Mouse (Mus musculus) forebrain, embryonic 11.5 days (tissue): ENCODE data around the gene Trpc4. TPM values are rescaled to one million over a fixed set of nuclear protein-coding genes. Genes with fewer than 3 reads are reported as not detected.

ENCODE experiments used
- ATAC-seq: fragments of 200-750 bp; cut with Nextera tagmentation; replicated peaks from 2 replicates; pipeline ENCODE4 v1.8.0; 2017; ENCODE audit warnings: moderate TSS enrichment; ENCODE audit not compliant: low FRiP score
- DNase-seq: peaks from one replicate; pipeline ENCODE4 v3.0.0-alpha.2; 2017; ENCODE audit warnings: low spot score
- H3K27ac ChIP-seq: fragments of 300-500 bp; sonication (generic); 2 replicates; pipeline ENCODE4 v1.5.1; 2014; ENCODE audit warnings: low read depth, low read length
- H3K27me3 ChIP-seq: fragments of 300-500 bp; sonication (generic); 2 replicates; pipeline ENCODE4 v1.6.1; 2014; ENCODE audit warnings: mild to moderate bottlenecking, low read length, mixed read lengths; ENCODE audit not compliant: control insufficient read depth, insufficient read depth
- H3K36me3 ChIP-seq: fragments of 300-500 bp; sonication (generic); 2 replicates; pipeline ENCODE4 v1.6.1; 2014; ENCODE audit warnings: mild to moderate bottlenecking, low read length, moderate library complexity, mixed read lengths; ENCODE audit not compliant: control insufficient read depth, insufficient read depth
- H3K4me1 ChIP-seq: fragments of 300-500 bp; sonication (generic); replicated peaks from 2 replicates; pipeline ENCODE4 v1.6.1; 2014; ENCODE audit warnings: low read length, mixed read lengths; ENCODE audit not compliant: control insufficient read depth, insufficient read depth
- H3K4me2 ChIP-seq: fragments of 300-500 bp; sonication (generic); 2 replicates; pipeline ENCODE4 v1.6.1; 2014; ENCODE audit warnings: low read depth, mild to moderate bottlenecking, low read length, moderate library complexity, mixed read lengths; ENCODE audit not compliant: severe bottlenecking
- H3K4me3 ChIP-seq: fragments of 300-500 bp; sonication (generic); 2 replicates; pipeline ENCODE4 v1.5.1; 2014; ENCODE audit warnings: low read depth, low read length
- H3K9ac ChIP-seq: fragments of 300-500 bp; sonication (generic); 2 replicates; pipeline ENCODE4 v1.6.1; 2014; ENCODE audit warnings: low read length
- H3K9me3 ChIP-seq: fragments of 300-500 bp; sonication (generic); 2 replicates; pipeline ENCODE4 v1.6.1; 2016; ENCODE audit warnings: low read length, mixed read lengths; ENCODE audit not compliant: control insufficient read depth
- WGBS: fragments of 180-500 bp; shearing (Covaris S2); extraction: QIAGEN DNeasy Blood & Tissue Kit; methylation state at CpG from one replicate; pipeline ENCODE4 v1.1.7; 2014; 5-methylcytosine and 5-hydroxymethylcytosine counted together
- polyA plus RNA-seq: library from polyadenylated mRNA; unstranded; fragments of >200 nt; fragmentation: Nextera tagmentation; extraction: Ambion mirVana; gene quantifications from 2 replicates; pipeline ENCODE4 v1.2.1, GENCODE M21; 2014

Gene Trpc4
- 1.2 and 1.5 TPM in 2 replicates for polyA plus RNA-seq

- H3K4me2 ChIP-seq, result peak within 1 kb of the TSS; percentile 97
- peak; percentile 76 for ATAC-seq
- no peaks in the 10 kb centered on the region for H3K36me3 ChIP-seq
- no peak within 1 kb of the TSS for H3K27ac ChIP-seq
- under 1% methylated on average over 36 of the region's 36 CpGs for WGBS
- H3K9me3 ChIP-seq, result no peaks in the 10 kb centered on the region
- peak within 1 kb of the TSS; percentile 53 for H3K9ac ChIP-seq
- peak; percentile 75 for DNase-seq
- H3K4me3 ChIP-seq, result peak within 1 kb of the TSS; percentile 47
- H3K27me3 ChIP-seq, result peaks cover 7% of the 10 kb centered on the region; the same call in 1 of the 2 replicates
- H3K4me1 ChIP-seq, result no peaks in the 10 kb centered on the region; the same call in 1 of the 2 replicates
Observed at GRCm38 (mm10) chr3:54155639-54156315, at the start of gene Trpc4. Gene Trpc4, plus strand, starts transcription at chr3:54156035.

DNA sequence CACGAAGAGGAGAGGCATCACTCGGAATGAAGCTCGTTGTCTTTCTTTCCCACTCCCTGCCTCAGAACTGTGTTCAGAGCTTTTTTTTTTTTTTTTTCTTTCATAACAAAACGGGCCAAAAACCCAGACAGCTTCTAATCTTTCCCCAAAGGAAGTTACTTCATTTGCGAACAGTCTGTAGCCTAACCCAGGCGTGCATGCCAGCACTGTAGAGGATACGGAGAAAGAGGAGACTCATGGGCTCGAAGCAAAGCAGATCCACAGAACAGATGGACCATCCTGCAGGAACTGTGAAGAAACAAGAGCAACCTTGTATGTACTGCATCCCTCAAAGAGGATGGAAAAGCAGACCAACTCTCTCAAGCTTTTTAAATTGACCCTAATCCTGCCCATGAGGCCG lies 44.3 kb upstream of the Trpc4 start:
- Histone ChIP-seq H3K9ac (no peak overlapping the region), H3K27me3 (no peaks in the 10 kb centered on the region), H3K9me3 (no peaks in the 10 kb centered on the region), H3K27ac (no peak overlapping the region), H3K4me1 (no peaks in the 10 kb centered on the region), H3K4me2 (no peak overlapping the region), H3K36me3 (no peaks in the 10 kb centered on the region), H3K4me3 (no peak overlapping the region)
- WGBS, result 87% methylated on average over 9 of the region's 9 CpGs
- ATAC-seq (no peak), DNase-seq (no peak)

GRCm38 (mm10) chr3:54135376-54135775 lies 20.5 kb upstream of the Trpc4 start:
- ATAC-seq, result no peak
- no peak for DNase-seq

GRCm38 (mm10) chr3:54141376-54141775 lies 14.5 kb upstream of the Trpc4 start:
- Histone ChIP-seq H3K9ac (no peak overlapping the region), H3K4me3 (no peak overlapping the region), H3K27ac (no peak overlapping the region), H3K9me3 (no peaks in the 10 kb centered on the region), H3K27me3 (no peaks in the 10 kb centered on the region), H3K36me3 (no peaks in the 10 kb centered on the region), H3K4me1 (no peaks in the 10 kb centered on the region), H3K4me2 (no peak overlapping the region)
- no peak for DNase-seq
- 96% methylated on average over 2 of the region's 2 CpGs for WGBS
- no peak for ATAC-seq

More at GRCm38 (mm10) chr3:54135376-54135775, 20.5 kb upstream of the Trpc4 start:
- H3K4me1 ChIP-seq, result no peaks in the 10 kb centered on the region
- H3K27ac ChIP-seq, result no peak overlapping the region
- no peak overlapping the region for H3K4me3 ChIP-seq
- no peaks in the 10 kb centered on the region for H3K27me3 ChIP-seq
- no peaks in the 10 kb centered on the region for H3K9me3 ChIP-seq
- H3K9ac ChIP-seq, result no peak overlapping the region
- H3K4me2 ChIP-seq, result no peak overlapping the region
- WGBS, result 82% methylated on average over 5 of the region's 5 CpGs
- no peaks in the 10 kb centered on the region for H3K36me3 ChIP-seq

DNA sequence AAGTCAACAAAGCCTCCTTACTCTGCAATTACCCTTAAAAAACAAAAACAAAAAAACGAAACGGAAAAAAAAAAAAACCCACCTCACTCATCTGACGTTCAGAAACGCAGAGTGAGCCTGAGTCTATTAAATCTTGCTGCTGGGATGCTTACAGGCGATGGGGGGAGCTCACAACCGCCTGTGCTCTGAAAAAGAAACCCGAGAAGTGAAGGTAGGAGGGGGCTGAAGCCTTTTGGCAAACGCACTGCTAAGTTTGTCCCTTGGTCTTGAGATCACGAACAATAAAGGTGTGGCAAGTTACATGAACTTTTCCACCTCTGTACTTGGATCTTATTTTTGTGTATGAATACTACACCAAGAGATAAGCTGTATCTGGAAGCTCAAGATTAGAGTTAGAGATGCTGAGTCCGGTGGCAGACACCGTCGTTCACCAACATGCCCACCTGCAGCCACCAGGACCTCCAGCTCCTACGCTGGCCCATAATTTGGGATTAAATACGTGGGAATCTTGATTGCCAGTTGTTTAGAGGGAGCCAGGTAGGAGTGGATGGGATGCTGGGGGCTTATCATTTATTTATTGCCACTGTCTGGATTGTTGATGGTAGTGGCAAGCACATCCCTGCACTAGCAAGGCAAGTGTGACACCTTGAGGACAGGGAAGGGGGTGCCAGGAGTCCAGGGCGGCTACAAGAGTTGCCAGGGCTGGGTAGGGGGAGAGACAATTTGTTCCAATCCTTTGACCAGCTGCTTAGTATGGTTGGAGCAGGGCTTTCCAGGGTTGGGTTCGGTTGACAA lies 794 bp upstream of the Trpc4 start:
- Histone ChIP-seq H3K4me3 (peak overlapping the region; percentile 47), H3K27me3 (peaks cover 7% of the 10 kb centered on the region; the same call in 1 of the 2 replicates), H3K4me1 (no peaks in the 10 kb centered on the region; the same call in 1 of the 2 replicates), H3K4me2 (peak overlapping the region; percentile 97), H3K27ac (no peak overlapping the region), H3K9ac (no peak overlapping the region; the same call in 1 of the 2 replicates), H3K9me3 (no peaks in the 10 kb centered on the region), H3K36me3 (no peaks in the 10 kb centered on the region)
- DNase-seq (no peak), ATAC-seq (peak; percentile 87)
- WGBS, result 2% methylated on average over 16 of the region's 16 CpGs

DNA sequence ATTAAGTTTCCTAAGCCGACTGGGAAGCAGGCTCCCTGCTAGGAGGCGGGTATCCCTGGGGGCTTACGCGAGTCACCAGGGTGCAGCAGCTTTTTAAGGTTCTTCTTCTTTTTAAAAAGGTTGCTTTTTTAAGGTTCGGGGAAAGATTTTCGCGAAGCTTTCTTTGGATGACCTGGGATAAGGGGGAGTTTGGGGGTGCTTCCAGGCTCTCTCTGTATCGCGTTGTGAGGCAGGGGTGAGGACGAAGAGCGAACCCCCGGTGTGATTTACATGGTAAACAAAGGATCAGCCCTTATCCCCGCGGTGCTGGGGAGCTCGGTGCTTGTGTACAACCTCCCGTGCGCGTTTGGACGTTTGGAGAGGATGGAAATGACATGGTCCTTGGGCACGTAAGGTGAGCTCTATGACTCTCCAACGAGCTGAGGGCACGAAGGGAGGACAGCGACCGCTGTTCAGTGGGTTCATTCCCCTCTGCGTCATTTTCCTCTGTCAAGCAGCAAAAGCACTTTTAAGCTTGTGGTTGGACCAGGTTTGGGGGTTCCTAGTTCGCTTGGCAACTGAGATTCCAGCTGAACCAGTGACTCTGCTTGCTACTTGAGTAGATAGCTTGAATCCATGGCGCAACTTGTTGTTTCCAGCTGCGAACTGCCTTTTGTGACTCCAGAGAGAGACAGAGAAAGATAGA lies 623 bp downstream of the Trpc4 start:
- DNase-seq, result peak; percentile 51
- Histone ChIP-seq H3K4me1 (no peaks in the 10 kb centered on the region; the same call in 1 of the 2 replicates), H3K4me2 (peak overlapping the region; percentile 97), H3K27ac (no peak overlapping the region), H3K27me3 (peaks cover 7% of the 10 kb centered on the region; the same call in 1 of the 2 replicates), H3K9me3 (no peaks in the 10 kb centered on the region), H3K9ac (peak overlapping the region; percentile 53; the same call in 1 of the 2 replicates), H3K36me3 (no peaks in the 10 kb centered on the region), H3K4me3 (peak overlapping the region; percentile 47)
- under 1% methylated on average over 28 of the region's 28 CpGs for WGBS
- ATAC-seq, result peak; percentile 15; the same call in 1 of the 2 replicates

DNA sequence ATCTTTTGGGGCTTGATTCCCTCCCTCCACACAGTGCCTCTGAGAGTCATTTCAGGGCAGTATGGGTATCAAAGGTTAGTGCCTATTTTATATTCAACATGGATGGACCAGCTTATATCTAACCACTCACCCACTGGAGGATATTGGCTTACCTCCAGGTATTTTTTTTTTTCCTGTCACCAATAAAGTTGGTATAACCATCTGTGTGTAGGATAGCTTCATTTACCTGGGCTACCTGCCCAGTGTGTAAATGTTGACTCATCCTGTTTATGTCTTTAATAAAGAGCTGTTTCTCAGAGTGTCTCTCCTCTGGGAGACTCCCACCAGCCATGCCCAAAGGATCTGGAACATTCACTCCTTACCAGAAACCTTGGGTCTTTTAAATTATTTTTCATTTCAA lies 14.9 kb downstream of the Trpc4 start:
- Histone ChIP-seq H3K9ac (no peak overlapping the region), H3K4me1 (no peaks in the 10 kb centered on the region), H3K4me2 (no peak overlapping the region), H3K27ac (no peak overlapping the region), H3K36me3 (no peaks in the 10 kb centered on the region), H3K4me3 (no peak overlapping the region), H3K27me3 (no peaks in the 10 kb centered on the region), H3K9me3 (no peaks in the 10 kb centered on the region)
- ATAC-seq, result no peak
- DNase-seq, result no peak

DNA sequence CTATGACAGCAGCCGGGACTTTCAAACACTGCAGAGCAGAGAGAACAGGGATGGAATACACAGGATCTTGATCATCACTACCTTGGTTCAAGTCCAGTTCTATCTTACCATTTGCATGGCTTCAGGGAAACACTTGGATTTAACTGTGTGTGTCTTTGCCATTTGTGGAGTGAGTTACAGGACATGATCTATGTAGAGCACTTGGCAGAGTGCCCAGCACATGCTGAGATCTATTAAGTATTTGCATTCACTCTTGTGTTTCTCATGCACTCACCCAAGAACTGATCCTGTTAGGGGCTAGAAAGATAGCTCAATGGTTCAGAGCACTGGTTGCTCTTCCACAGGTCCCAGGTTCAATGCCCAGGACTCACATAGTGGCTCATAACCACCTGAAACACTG lies 21.5 kb downstream of the Trpc4 start:
- Histone ChIP-seq H3K27ac (no peak overlapping the region), H3K4me1 (no peaks in the 10 kb centered on the region), H3K4me3 (no peak overlapping the region), H3K9ac (no peak overlapping the region), H3K4me2 (no peak overlapping the region), H3K27me3 (no peaks in the 10 kb centered on the region), H3K9me3 (no peaks in the 10 kb centered on the region), H3K36me3 (no peaks in the 10 kb centered on the region)
- DNase-seq, result no peak
- ATAC-seq, result no peak
- 80% methylated on average over 1 of the region's 1 CpGs for WGBS
